Mouse (Mus musculus) spleen, adult 2 months (tissue): ENCODE measurements around the gene Ttyh2. TPM values are rescaled to one million over a fixed set of nuclear protein-coding genes. Genes with fewer than 3 reads are reported as not detected.

ENCODE experiments used
- DNase-seq, 2 experiments: peaks; one replicate each; pipeline versions ENCODE4 v3.0.0 to v3.0.0-alpha.2; 2012 to 2021; ENCODE audit warnings: low spot score in 2 of 2, low read depth in 1 of 2
- H3K27ac ChIP-seq: fragments of 200-500 bp; 2 replicates; pipeline ENCODE4 v1.5.1; 2012; ENCODE audit warnings: low read length, inconsistent platforms; ENCODE audit not compliant: insufficient read depth
- H3K27me3 ChIP-seq: fragments of 200-500 bp; 2 replicates; pipeline ENCODE4 v1.6.1; 2012; ENCODE audit warnings: mild to moderate bottlenecking, moderate library complexity, low read length, inconsistent platforms; ENCODE audit not compliant: control insufficient read depth, insufficient read depth
- H3K36me3 ChIP-seq: fragments of 200-500 bp; 2 replicates; pipeline ENCODE4 v1.6.1; 2012; ENCODE audit warnings: mild to moderate bottlenecking, low read length, inconsistent platforms; ENCODE audit not compliant: control insufficient read depth, insufficient read depth
- H3K4me1 ChIP-seq: fragments of 200-500 bp; 2 replicates; pipeline ENCODE4 v1.6.1; 2011; ENCODE audit warnings: inconsistent platforms; ENCODE audit not compliant: control insufficient read depth, insufficient read depth, insufficient read length
- H3K4me3 ChIP-seq: fragments of 200-500 bp; 2 replicates; pipeline ENCODE4 v1.5.1; 2011; ENCODE audit warnings: mild to moderate bottlenecking, inconsistent platforms; ENCODE audit not compliant: insufficient read depth, insufficient read length; ENCODE audit errors: extremely low read depth
- CTCF ChIP-seq: fragments of 200-500 bp; IDR thresholded peaks from 2 replicates; pipeline ENCODE4 v1.5.1; 2011; ENCODE audit warnings: mild to moderate bottlenecking, inconsistent platforms; ENCODE audit not compliant: insufficient read depth, insufficient read length, insufficient replicate concordance; ENCODE audit errors: extremely low read depth
- POLR2A ChIP-seq: fragments of 200-500 bp; IDR thresholded peaks from 2 replicates; pipeline ENCODE4 v1.6.1; 2011; ENCODE audit warnings: low read depth, low read length, inconsistent platforms
- WGBS: fragments of 180-500 bp; shearing (Covaris S2); methylation state at CpG from one replicate; pipeline ENCODE4 v1.1.7; 2018; 5-methylcytosine and 5-hydroxymethylcytosine counted together
- polyA plus RNA-seq: library from polyadenylated mRNA; depleted of rRNA; stranded (reverse); fragments of >200 nt; gene quantifications from 2 replicates; pipeline ENCODE4 v1.2.3, GENCODE M21; 2012

The Ttyh2 gene
- polyA plus RNA-seq, 1 experiment = 19.2 TPM

- H3K4me1 ChIP-seq = peaks cover 4% of the 10 kb centered on the region; the same call in 1 of the 2 replicates
- TF ChIP-seq CTCF = no peak
- TF ChIP-seq POLR2A = no peak
- DNase-seq = no peak
- no peaks in the 10 kb centered on the region for H3K36me3 ChIP-seq
- 89% methylated on average over 8 of the region's 8 CpGs for WGBS
- H3K27me3 ChIP-seq = no peaks in the 10 kb centered on the region
- H3K4me3 ChIP-seq = no peak overlapping the region
- no peak overlapping the region for H3K27ac ChIP-seq
These were observed 47.2 kb downstream of the Ttyh2 start for GRCm38 (mm10) chr11:114722438-114722837.

- WGBS = 66% methylated on average over 13 of the region's 13 CpGs
- no peak for DNase-seq
- no peak overlapping the region for H3K4me3 ChIP-seq
- H3K27ac ChIP-seq = no peak overlapping the region
- H3K4me1 ChIP-seq = peaks cover 7% of the 10 kb centered on the region; the same call in 1 of the 2 replicates
- H3K36me3 ChIP-seq = no peaks in the 10 kb centered on the region
- TF ChIP-seq CTCF = no peak
- TF ChIP-seq POLR2A = no peak
- H3K27me3 ChIP-seq = no peaks in the 10 kb centered on the region
These were observed 47.8 kb downstream of the Ttyh2 start for GRCm38 (mm10) chr11:114723030-114723429.

- no peak for DNase-seq
- TF ChIP-seq CTCF (no peak), POLR2A (no peak)
- Histone ChIP-seq H3K27ac (no peak overlapping the region), H3K4me3 (no peak overlapping the region), H3K4me1 (peaks cover 7% of the 10 kb centered on the region; the same call in 1 of the 2 replicates), H3K27me3 (no peaks in the 10 kb centered on the region), H3K36me3 (no peaks in the 10 kb centered on the region)
- 63% methylated on average over 11 of the region's 11 CpGs for WGBS
These were observed 49.8 kb downstream of the Ttyh2 start for GRCm38 (mm10) chr11:114724787-114725590.

GRCm38 (mm10) chr11:114726965-114727825 is 52.0 kb downstream of the Ttyh2 start, which contains the start of gene Dnaic2:
Gene Dnaic2, plus strand, starts transcription at chr11:114727408.
- Histone ChIP-seq H3K4me3 (peak within 1 kb of the TSS; percentile 25), H3K4me1 (peaks cover 7% of the 10 kb centered on the region; the same call in 1 of the 2 replicates), H3K36me3 (no peaks in the 10 kb centered on the region), H3K27me3 (no peaks in the 10 kb centered on the region), H3K27ac (no peak within 1 kb of the TSS)
- DNase-seq = peak in 1 of 2 experiments; percentile 41
- 17% methylated on average over 34 of the region's 34 CpGs for WGBS
- TF ChIP-seq CTCF (no peak), POLR2A (no peak)

GRCm38 (mm10) chr11:114727826-114728186 is 52.6 kb downstream of the Ttyh2 start:
- H3K36me3 ChIP-seq = no peaks in the 10 kb centered on the region
- H3K4me1 ChIP-seq = peaks cover 7% of the 10 kb centered on the region; the same call in 1 of the 2 replicates
- TF ChIP-seq CTCF (no peak), POLR2A (no peak)
- no peak for DNase-seq
- H3K27ac ChIP-seq = no peak overlapping the region
- H3K4me3 ChIP-seq = no peak overlapping the region
- 52% methylated on average over 5 of the region's 5 CpGs for WGBS
- H3K27me3 ChIP-seq = no peaks in the 10 kb centered on the region

- 36% methylated on average over 5 of the region's 5 CpGs for WGBS
- no peaks in the 10 kb centered on the region for H3K36me3 ChIP-seq
- no peak overlapping the region for H3K27ac ChIP-seq
- no peak overlapping the region for H3K4me3 ChIP-seq
- DNase-seq = no peak
- no peak for TF ChIP-seq CTCF
- H3K27me3 ChIP-seq = no peaks in the 10 kb centered on the region
- H3K4me1 ChIP-seq = peaks cover 7% of the 10 kb centered on the region; the same call in 1 of the 2 replicates
These were observed 53.1 kb downstream of the Ttyh2 start for GRCm38 (mm10) chr11:114728333-114728732.
